Mouse (Mus musculus) CH12.LX (cell line): ENCODE results near the gene Gm10964. TPM values are rescaled to one million over a fixed set of nuclear protein-coding genes. Genes with fewer than 3 reads are reported as not detected.

Source experiments
- DNase-seq: peaks from one replicate; pipeline ENCODE4 v3.0.0-alpha.2; 2013; ENCODE audit errors: extremely low read depth
- H3K27ac ChIP-seq: 2 replicates; pipeline ENCODE4 v1.5.1; 2012; ENCODE audit warnings: low read depth, mild to moderate bottlenecking, control low read depth, moderate library complexity; ENCODE audit not compliant: insufficient read depth
- H3K27me3 ChIP-seq: replicated peaks from 2 replicates; pipeline ENCODE3; 2012; ENCODE audit warnings: inconsistent platforms
- H3K36me3 ChIP-seq, 2 experiments: replicated peaks in 1 of 2; 2 replicates each; pipeline versions ENCODE3 to v1.6.1; 2012; ENCODE audit warnings: inconsistent platforms in 1 of 2, low read length in 1 of 2, mild to moderate bottlenecking in 1 of 2, mixed read lengths in 1 of 2, moderate library complexity in 1 of 2; ENCODE audit not compliant: control insufficient read depth in 1 of 2, insufficient read depth in 1 of 2
- H3K4me1 ChIP-seq, 2 experiments: 2 replicates each; pipeline ENCODE4 v1.6.1; 2012; ENCODE audit warnings: inconsistent platforms in 1 of 2, moderate library complexity in 1 of 2; ENCODE audit not compliant: insufficient read depth in 2 of 2, control insufficient read depth in 1 of 2
- H3K4me2 ChIP-seq: 2 replicates; pipeline ENCODE4 v1.6.1; 2012; ENCODE audit warnings: low read depth, mild to moderate bottlenecking, control low read depth; ENCODE audit not compliant: poor library complexity, insufficient read depth, severe bottlenecking
- H3K4me3 ChIP-seq, 3 experiments: fragments of 150-350 bp in 1 of 3; sonication (generic) in 1 of 3; replicated peaks in 1 of 3; 2 replicates each; pipeline versions ENCODE3 to v1.5.1; 2011 to 2012; ENCODE audit warnings: low read depth in 2 of 3, low read length in 2 of 3, mild to moderate bottlenecking in 2 of 3, moderate library complexity in 2 of 3, control low read depth in 1 of 3, improper control_type of control experiment in 1 of 3, inconsistent platforms in 1 of 3, mixed read lengths in 1 of 3; ENCODE audit not compliant: poor library complexity in 1 of 3
- H3K79me2 ChIP-seq: replicated peaks from 2 replicates; pipeline ENCODE4 v1.6.1; 2012; ENCODE audit warnings: mild to moderate bottlenecking, moderate library complexity; ENCODE audit not compliant: control insufficient read depth, poor library complexity, insufficient read depth, severe bottlenecking; ENCODE audit errors: extremely low read depth
- H3K9ac ChIP-seq: 2 replicates; pipeline ENCODE4 v1.6.1; 2012; ENCODE audit warnings: low read depth, mild to moderate bottlenecking, control low read depth, moderate library complexity; ENCODE audit not compliant: insufficient read depth
- H3K9me3 ChIP-seq: replicated peaks from 2 replicates; pipeline ENCODE3; 2012; ENCODE audit warnings: low read length, inconsistent platforms, mixed read lengths
- BHLHE40 ChIP-seq: IDR thresholded peaks from 2 replicates; pipeline ENCODE4 v1.6.1; 2011; ENCODE audit warnings: mild to moderate bottlenecking, low read depth, low read length, improper control_type of control experiment
- CHD1 ChIP-seq: IDR thresholded peaks from 2 replicates; pipeline ENCODE4 v1.6.1; 2012; ENCODE audit warnings: low read depth, low read length, improper control_type of control experiment, inconsistent platforms
- CHD2 ChIP-seq: IDR thresholded peaks from 2 replicates; pipeline ENCODE4 v1.6.1; 2011; ENCODE audit warnings: low read length, improper control_type of control experiment
- CTCF ChIP-seq, 2 experiments: IDR thresholded peaks in 1 of 2; conservative IDR thresholded peaks in 1 of 2; 2 replicates each; pipeline ENCODE4 v1.5.1; 2011 to 2012; ENCODE audit warnings: low read depth in 2 of 2, low read length in 2 of 2, improper control_type of control experiment in 1 of 2, inconsistent platforms in 1 of 2, mild to moderate bottlenecking in 1 of 2, moderate library complexity in 1 of 2
- ELF1 ChIP-seq: IDR thresholded peaks from 2 replicates; pipeline ENCODE4 v1.6.1; 2014; ENCODE audit warnings: low read depth, mild to moderate bottlenecking, inconsistent platforms, low read length, improper control_type of control experiment
- EP300 ChIP-seq: IDR thresholded peaks from 2 replicates; pipeline ENCODE4 v1.6.1; 2011; ENCODE audit warnings: low read length, improper control_type of control experiment
- GABPA ChIP-seq: IDR thresholded peaks from 2 replicates; pipeline ENCODE4 v1.6.1; 2012; ENCODE audit warnings: low read depth, low read length, improper control_type of control experiment, inconsistent platforms; ENCODE audit not compliant: insufficient replicate concordance
- IRF4 ChIP-seq: IDR thresholded peaks from 2 replicates; pipeline ENCODE4 v1.6.1; 2014; ENCODE audit warnings: low read depth, mild to moderate bottlenecking, inconsistent platforms, low read length, improper control_type of control experiment
- JUN ChIP-seq: IDR thresholded peaks from 2 replicates; pipeline ENCODE4 v1.6.1; 2011; ENCODE audit warnings: low read depth, mild to moderate bottlenecking, low read length, improper control_type of control experiment, moderate library complexity; ENCODE audit not compliant: insufficient read depth
- MAZ ChIP-seq: IDR thresholded peaks from 2 replicates; pipeline ENCODE4 v1.6.1; 2012; ENCODE audit warnings: low read depth, mild to moderate bottlenecking, inconsistent platforms, low read length, improper control_type of control experiment, moderate library complexity
- MEF2A ChIP-seq: IDR thresholded peaks from 2 replicates; pipeline ENCODE4 v1.6.1; 2014; ENCODE audit warnings: low read depth, mild to moderate bottlenecking, inconsistent platforms, low read length, improper control_type of control experiment, borderline replicate concordance
- MXI1 ChIP-seq: IDR thresholded peaks from 2 replicates; pipeline ENCODE4 v1.6.1; 2011; ENCODE audit warnings: mild to moderate bottlenecking, low read depth, low read length, improper control_type of control experiment
- MYC ChIP-seq: IDR thresholded peaks from 2 replicates; pipeline ENCODE4 v1.6.1; 2011; ENCODE audit warnings: low read depth, mild to moderate bottlenecking, improper control_type of control experiment, low read length
- NELFE ChIP-seq: IDR thresholded peaks from 2 replicates; pipeline ENCODE4 v1.6.1; 2011; ENCODE audit warnings: low read depth, low read length, improper control_type of control experiment
- NRF1 ChIP-seq: IDR thresholded peaks from 2 replicates; pipeline ENCODE4 v1.6.1; 2014; ENCODE audit warnings: low read depth, mild to moderate bottlenecking, inconsistent platforms, low read length, improper control_type of control experiment, moderate library complexity
- PAX5 ChIP-seq: IDR thresholded peaks from 2 replicates; pipeline ENCODE4 v1.6.1; 2012; ENCODE audit warnings: low read length, inconsistent platforms, mixed read lengths
- POLR2A ChIP-seq: IDR thresholded peaks from 2 replicates; pipeline ENCODE4 v1.6.1; 2011; ENCODE audit warnings: low read depth, mild to moderate bottlenecking, improper control_type of control experiment, low read length
- POLR2AphosphoS2 ChIP-seq: IDR thresholded peaks from 2 replicates; pipeline ENCODE4 v1.6.1; 2011; ENCODE audit warnings: low read depth, low read length, improper control_type of control experiment
- RAD21 ChIP-seq: IDR thresholded peaks from 2 replicates; pipeline ENCODE4 v1.6.1; 2011; ENCODE audit warnings: low read depth, mild to moderate bottlenecking, low read length, improper control_type of control experiment, moderate library complexity
- SIN3A ChIP-seq: IDR thresholded peaks from 2 replicates; pipeline ENCODE4 v1.6.1; 2012; ENCODE audit warnings: low read length, improper control_type of control experiment, inconsistent platforms
- SMC3 ChIP-seq: IDR thresholded peaks from 2 replicates; pipeline ENCODE4 v1.6.1; 2011; ENCODE audit warnings: low read depth, low read length, improper control_type of control experiment
- TBP ChIP-seq: conservative IDR thresholded peaks from 2 replicates; pipeline ENCODE4 v1.6.1; 2011; ENCODE audit warnings: low read depth, low read length, improper control_type of control experiment
- TCF12 ChIP-seq: IDR thresholded peaks from 2 replicates; pipeline ENCODE4 v1.6.1; 2014; ENCODE audit warnings: low read depth, mild to moderate bottlenecking, inconsistent platforms, low read length, improper control_type of control experiment
- UBTF ChIP-seq: IDR thresholded peaks from 2 replicates; pipeline ENCODE4 v1.6.1; 2012; ENCODE audit warnings: low read depth, mild to moderate bottlenecking, inconsistent platforms, low read length, improper control_type of control experiment, moderate library complexity
- USF1 ChIP-seq: IDR thresholded peaks from 2 replicates; pipeline ENCODE4 v1.6.1; 2014; ENCODE audit warnings: low read depth, mild to moderate bottlenecking, inconsistent platforms, low read length, improper control_type of control experiment
- ZC3H11A ChIP-seq: IDR thresholded peaks from 2 replicates; pipeline ENCODE4 v1.6.1; 2012; ENCODE audit warnings: low read depth, mild to moderate bottlenecking, inconsistent platforms, low read length, improper control_type of control experiment
- ZMIZ1 ChIP-seq: IDR thresholded peaks from 2 replicates; pipeline ENCODE4 v1.6.1; 2012; ENCODE audit warnings: low read depth, mild to moderate bottlenecking, inconsistent platforms, low read length, improper control_type of control experiment
- dilution Hi-C: fragments of 300-500 bp; cut with MboI; formaldehyde crosslinking; loops from 2 replicates; pipeline ENCODE4 v1.14.3; 2020; ENCODE audit warnings: low sequenced_read_pairs; ENCODE audit not compliant: extremely low pct_unique_long_range_greater_than_20kb, extremely low pct_ligation_motif_present
- in situ Hi-C: fragments of 300-500 bp; cut with MboI; formaldehyde crosslinking; loops from 3 replicates; pipeline ENCODE4 v1.14.3; 2019; ENCODE audit warnings: low sequenced_read_pairs, low pct_ligation_motif_present, low pct_unique_long_range_greater_than_20kb, mixed read lengths
- polyA plus RNA-seq: library from polyadenylated mRNA; unstranded; fragments of >175 nt; gene quantifications from 2 replicates; pipeline ENCODE4 v1.2.1, GENCODE M21; 2012; ENCODE audit warnings: low read depth; ENCODE audit not compliant: insufficient read length
- total RNA-seq, 2 experiments: library from RNA; depleted of rRNA; stranded (reverse); fragments of 300-350 nt in 1 of 2; fragments of >200 nt in 1 of 2; gene quantifications; 2 replicates each; pipeline ENCODE4 v1.2.3; 2012 to 2014

Gene Gm10964
- total and polyA plus RNA-seq, 3 experiments: not detected

DNA sequence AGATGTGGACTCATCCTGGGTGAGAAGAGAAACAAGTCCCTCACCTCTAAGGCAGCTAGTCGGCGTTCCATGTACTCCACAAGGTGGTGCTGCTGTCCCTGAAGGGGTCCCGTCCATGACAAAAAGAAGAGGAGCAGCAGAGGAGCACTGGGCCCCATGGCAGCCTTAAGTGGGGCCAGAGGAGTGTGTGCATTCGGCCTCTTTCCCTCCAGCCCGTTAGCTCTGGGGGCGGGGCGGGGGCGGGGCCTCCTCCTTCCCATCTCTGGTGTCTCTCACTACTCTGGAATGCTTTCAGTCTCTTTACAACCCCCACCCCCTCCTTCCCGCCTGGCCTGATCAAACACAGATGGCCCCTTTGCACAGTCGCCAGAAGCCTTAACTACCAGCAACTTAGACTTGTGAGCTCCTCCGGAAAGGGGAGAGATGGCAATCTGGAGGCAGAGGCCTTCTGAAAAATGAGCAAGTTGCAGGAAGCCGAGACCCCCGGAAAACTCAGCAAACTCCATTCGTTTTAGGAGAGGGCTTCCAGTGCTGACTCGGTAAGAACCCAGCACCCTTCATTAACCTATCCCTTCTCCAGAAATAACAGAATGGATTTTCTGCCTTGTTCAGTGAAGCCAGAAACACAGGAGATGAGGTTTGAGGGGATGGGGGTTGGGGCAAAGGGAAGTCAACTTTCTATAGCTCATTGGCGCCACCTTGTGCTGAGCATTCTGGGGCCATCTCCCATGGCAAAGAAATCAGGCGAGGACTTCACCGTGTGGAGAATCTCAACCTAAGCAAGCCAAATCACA, 1.2 kb upstream of the Gm10964 start, which contains the start of gene Olfml3:
TSS of gene Olfml3 (minus strand) at position 224 of the 794 bp plus-strand sequence.
- Histone ChIP-seq H3K9me3 (no peaks in the 10 kb centered on the region), H3K27ac (peak within 1 kb of the TSS; percentile 78), H3K4me2 (peak within 1 kb of the TSS; percentile 74)
- TF ChIP-seq PAX5 (no peak), ZC3H11A (peak; percentile 1; the same call in 1 of the 2 replicates), ZMIZ1 (0 out of 2 replicates have a peak, but pooled peaks have one; percentile 53), MXI1 (peak; percentile 55; the same call in 1 of the 2 replicates), POLR2AphosphoS2 (no peak), NRF1 (0 out of 2 replicates have a peak, but pooled peaks have one; percentile 2), CHD2 (peak; percentile 91), CHD1 (peak; percentile 42; the same call in 1 of the 2 replicates), TCF12 (peak; percentile 67; the same call in 1 of the 2 replicates), MAZ (peak; percentile 64), EP300 (no peak), RAD21 (peak; percentile 89), MEF2A (no peak; the same call in 1 of the 2 replicates), POLR2A (peak; percentile 73), IRF4 (peak; percentile 40; the same call in 1 of the 2 replicates), USF1 (no peak), MYC (0 out of 2 replicates have a peak, but pooled peaks have one; percentile 44), BHLHE40 (0 out of 2 replicates have a peak, but pooled peaks have one; percentile 33), NELFE (peak; percentile 54), CTCF (conservative IDR thresholded peaks at IDR 0.05 in 1 of 2, IDR thresholded peaks at IDR 0.05 in 1 of 2; ENCODE audit: low read depth in 2 of 2, low read length in 2 of 2) (peak; percentile 64 to 95), UBTF (no peak), GABPA (no peak), JUN (no peak), SIN3A (peak; percentile 56), ELF1 (no peak; the same call in 1 of the 2 replicates), TBP (no peak), SMC3 (peak; percentile 95)
- TF ChIP-seq, all 38 proteins: peak for 17
- Histone ChIP-seq H3K9ac (peak within 1 kb of the TSS; percentile 56), H3K27me3 (no peaks in the 10 kb centered on the region), H3K36me3 (peaks cover 6 to 24% of the 10 kb centered on the region in 2 experiments), H3K4me3 (peak within 1 kb of the TSS; percentile 55 to 62 (median 61)), H3K79me2 (peaks cover 6% of the 10 kb centered on the region; the same call in 1 of the 2 replicates), H3K4me1 (peaks cover 39 to 82% of the 10 kb centered on the region in 2 experiments)
- dilution Hi-C loops: no loop called here
- DNase-seq: peak; percentile 92
- in situ Hi-C loops: loop anchor here (5.0 to 10.0 kb wide), 2 partner anchors 46 to 303 kb away; no protein-coding TSS in a partner anchor
